Mouse (Mus musculus) embryonic facial prominence, embryonic 11.5 days (tissue): ENCODE data around the gene Trnt1. TPM values are rescaled to one million over a fixed set of nuclear protein-coding genes. Genes with fewer than 3 reads are reported as not detected.

Source experiments
- ATAC-seq: fragments of 200-750 bp; cut with Nextera tagmentation; replicated peaks from 2 replicates; pipeline ENCODE4 v1.8.0; 2017; ENCODE audit warnings: low read depth; ENCODE audit not compliant: insufficient number of reproducible peaks, low FRiP score, low TSS enrichment
- DNase-seq: peaks from one replicate; pipeline ENCODE4 v3.0.0-alpha.2; 2015; ENCODE audit warnings: low spot score
- H3K27ac ChIP-seq: fragments of 300-500 bp; sonication (generic); replicated peaks from 2 replicates; pipeline ENCODE4 v1.5.1; 2014; ENCODE audit warnings: mild to moderate bottlenecking, low read depth, low read length, control low read depth
- H3K27me3 ChIP-seq: fragments of 300-500 bp; sonication (generic); 2 replicates; pipeline ENCODE4 v1.6.1; 2014; ENCODE audit warnings: mild to moderate bottlenecking, low read length, moderate library complexity, mixed read lengths; ENCODE audit not compliant: control insufficient read depth, insufficient read depth
- H3K36me3 ChIP-seq: fragments of 300-500 bp; sonication (generic); replicated peaks from 2 replicates; pipeline ENCODE4 v1.6.1; 2014; ENCODE audit warnings: low read depth, mild to moderate bottlenecking, low read length, moderate library complexity, mixed read lengths; ENCODE audit not compliant: control insufficient read depth, insufficient read depth
- H3K4me1 ChIP-seq: fragments of 300-500 bp; sonication (generic); 2 replicates; pipeline ENCODE4 v1.6.1; 2014; ENCODE audit warnings: low read length, mixed read lengths; ENCODE audit not compliant: control insufficient read depth, insufficient read depth
- H3K4me2 ChIP-seq: fragments of 300-500 bp; sonication (generic); 2 replicates; pipeline ENCODE4 v1.6.1; 2014; ENCODE audit warnings: low read depth, mild to moderate bottlenecking, control low read depth, low read length, moderate library complexity
- H3K4me3 ChIP-seq: fragments of 300-500 bp; sonication (generic); 2 replicates; pipeline ENCODE4 v1.5.1; 2014; ENCODE audit warnings: low read depth, low read length, control low read depth
- H3K9ac ChIP-seq: fragments of 300-500 bp; sonication (generic); replicated peaks from 2 replicates; pipeline ENCODE4 v1.6.1; 2014; ENCODE audit warnings: mild to moderate bottlenecking, control low read depth, low read length
- H3K9me3 ChIP-seq: fragments of 300-500 bp; sonication (generic); replicated peaks from 2 replicates; pipeline ENCODE4 v1.6.1; 2016; ENCODE audit warnings: mild to moderate bottlenecking, low read length, inconsistent platforms, mixed read lengths; ENCODE audit not compliant: control insufficient read depth
- WGBS: fragments of 180-500 bp; shearing (Covaris S2); extraction: QIAGEN DNeasy Blood & Tissue Kit; methylation state at CpG from one replicate; pipeline ENCODE4 v1.1.7; 2014; 5-methylcytosine and 5-hydroxymethylcytosine counted together
- polyA plus RNA-seq: library from polyadenylated mRNA; unstranded; fragments of >200 nt; fragmentation: Nextera tagmentation; extraction: Ambion mirVana; gene quantifications from 2 replicates; pipeline ENCODE4 v1.2.1, GENCODE M21; 2014

Trnt1 gene
- polyA plus RNA-seq, 1 experiment from 2014 or later, result 91.4 TPM

- Histone ChIP-seq H3K4me2 (no peak overlapping the region), H3K9me3 (no peaks in the 10 kb centered on the region), H3K36me3 (no peaks in the 10 kb centered on the region), H3K27me3 (no peaks in the 10 kb centered on the region), H3K27ac (no peak overlapping the region), H3K4me3 (no peak overlapping the region), H3K4me1 (no peaks in the 10 kb centered on the region), H3K9ac (no peak overlapping the region)
- WGBS, result 68% methylated on average over 2 of the region's 2 CpGs
- ATAC-seq (no peak), DNase-seq (no peak)
Measured at GRCm38 (mm10) chr6:106809161-106809560, 40.2 kb downstream of the Trnt1 start.

DNA sequence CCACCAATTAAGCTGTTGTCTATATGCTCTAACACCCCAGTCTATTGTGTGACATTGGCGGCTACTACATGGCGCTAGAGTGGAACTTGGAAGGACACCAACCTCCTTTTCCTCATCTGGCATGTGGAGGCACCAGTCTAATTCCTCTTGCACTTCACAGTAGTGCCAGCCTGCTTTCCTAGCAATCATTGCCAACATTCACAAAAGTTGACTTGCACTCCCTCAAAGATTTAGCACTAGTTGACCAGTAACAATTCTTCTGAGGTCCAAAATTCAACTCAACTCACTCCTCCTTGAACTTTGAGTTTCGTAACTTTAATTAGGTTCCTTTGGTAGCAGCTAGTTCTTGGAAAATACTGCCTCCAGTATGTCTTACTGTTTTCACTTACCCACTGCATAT is 41.8 kb downstream of the Trnt1 start:
- H3K27ac ChIP-seq, result no peak overlapping the region
- 87% methylated on average over 3 of the region's 3 CpGs for WGBS
- H3K27me3 ChIP-seq, result no peaks in the 10 kb centered on the region
- H3K9ac ChIP-seq, result no peak overlapping the region
- ATAC-seq (no peak), DNase-seq (no peak)
- no peaks in the 10 kb centered on the region for H3K9me3 ChIP-seq
- H3K36me3 ChIP-seq, result no peaks in the 10 kb centered on the region
- no peak overlapping the region for H3K4me3 ChIP-seq
- no peak overlapping the region for H3K4me2 ChIP-seq
- H3K4me1 ChIP-seq, result no peaks in the 10 kb centered on the region

DNA sequence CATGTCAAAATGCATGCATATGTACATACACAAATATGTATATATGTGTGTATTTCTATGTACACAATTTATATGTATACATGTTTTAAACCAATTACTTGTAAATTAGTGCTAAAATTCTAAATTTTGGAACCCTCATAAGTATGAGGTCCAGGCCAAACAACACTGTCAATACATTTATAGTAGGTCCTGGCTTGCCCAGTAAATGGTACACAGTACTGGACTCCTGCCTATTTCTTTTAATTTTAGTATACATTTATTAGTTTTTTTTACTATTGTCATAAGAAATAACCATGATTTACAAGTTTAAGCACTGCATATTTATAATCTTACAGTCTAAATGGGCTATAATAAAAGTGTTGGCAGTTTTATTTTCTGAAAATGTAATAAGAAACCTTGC is 50.3 kb downstream of the Trnt1 start:
- no peaks in the 10 kb centered on the region for H3K27me3 ChIP-seq
- no peaks in the 10 kb centered on the region for H3K4me1 ChIP-seq
- ATAC-seq (no peak), DNase-seq (no peak)
- no peaks in the 10 kb centered on the region for H3K9me3 ChIP-seq
- no peaks in the 10 kb centered on the region for H3K36me3 ChIP-seq
- H3K27ac ChIP-seq, result no peak overlapping the region
- no peak overlapping the region for H3K9ac ChIP-seq
- H3K4me3 ChIP-seq, result no peak overlapping the region
- no peak overlapping the region for H3K4me2 ChIP-seq

DNA sequence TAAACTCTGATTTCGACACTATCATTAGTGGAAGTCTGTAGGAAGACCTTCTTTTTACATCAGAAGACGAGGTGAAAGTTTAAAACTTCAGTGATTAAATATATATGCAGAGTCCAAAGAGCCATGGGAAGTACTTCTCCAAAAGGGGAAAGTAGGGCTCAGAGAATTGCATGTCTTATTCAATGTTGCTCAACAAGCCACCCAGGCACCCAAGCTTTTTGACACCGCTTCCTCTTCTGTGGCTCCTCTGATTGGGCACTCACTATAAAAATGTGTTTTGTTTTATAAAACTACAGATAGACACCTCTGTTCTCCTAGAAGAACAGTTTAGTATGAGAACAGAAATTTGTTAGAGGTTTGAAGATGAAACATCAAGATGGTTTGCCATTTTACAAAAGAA is 51.0 kb downstream of the Trnt1 start:
- H3K27me3 ChIP-seq, result no peaks in the 10 kb centered on the region
- no peak overlapping the region for H3K4me3 ChIP-seq
- WGBS, result 74% methylated on average over 3 of the region's 3 CpGs
- DNase-seq (no peak), ATAC-seq (no peak)
- no peaks in the 10 kb centered on the region for H3K4me1 ChIP-seq
- H3K36me3 ChIP-seq, result no peaks in the 10 kb centered on the region
- no peak overlapping the region for H3K4me2 ChIP-seq
- no peaks in the 10 kb centered on the region for H3K9me3 ChIP-seq
- no peak overlapping the region for H3K27ac ChIP-seq
- H3K9ac ChIP-seq, result no peak overlapping the region

- Histone ChIP-seq H3K27ac (no peak overlapping the region), H3K9ac (no peak overlapping the region), H3K9me3 (no peaks in the 10 kb centered on the region), H3K4me2 (no peak overlapping the region), H3K36me3 (no peaks in the 10 kb centered on the region), H3K27me3 (no peaks in the 10 kb centered on the region), H3K4me3 (no peak overlapping the region), H3K4me1 (no peaks in the 10 kb centered on the region)
- ATAC-seq (no peak), DNase-seq (no peak)
Measured at GRCm38 (mm10) chr6:106820566-106820965, 51.6 kb downstream of the Trnt1 start.

DNA sequence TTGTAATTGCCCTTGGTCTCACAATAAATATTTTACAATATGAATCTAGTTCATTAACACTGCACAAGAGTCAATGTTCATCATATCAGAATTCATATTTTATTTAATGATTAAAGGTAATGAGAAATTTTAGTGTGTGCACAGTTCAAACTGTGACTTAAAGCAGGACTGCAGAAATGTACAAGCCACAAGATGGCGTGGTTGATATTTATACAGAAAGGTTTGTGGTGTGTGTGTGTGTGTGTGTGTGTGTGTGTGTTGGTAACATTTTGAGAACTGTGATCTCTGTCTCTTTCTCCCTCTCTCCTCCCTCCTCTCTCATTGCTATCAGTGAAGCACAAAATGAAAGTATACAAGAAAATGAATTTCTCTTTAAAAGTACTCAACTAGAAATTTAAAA is 53.4 kb downstream of the Trnt1 start:
- peak; percentile 43 for DNase-seq
- 43% methylated on average over 1 of the region's 1 CpGs for WGBS

More for the DNA sequence above, 53.4 kb downstream of the Trnt1 start:
- Histone ChIP-seq H3K4me3 (no peak overlapping the region), H3K9ac (no peak overlapping the region), H3K4me1 (no peaks in the 10 kb centered on the region), H3K4me2 (no peak overlapping the region), H3K27ac (no peak overlapping the region), H3K9me3 (no peaks in the 10 kb centered on the region), H3K27me3 (no peaks in the 10 kb centered on the region), H3K36me3 (no peaks in the 10 kb centered on the region)
- no peak for ATAC-seq

Other genes with a start within 250 kb of the Trnt1 start
- 0.13 TPM in 1 of 2 replicates, not detected in the other for gene Il5ra, start 20.1 kb upstream of the Trnt1 start, polyA plus RNA-seq
- gene Crbn, start 31.0 kb downstream of the Trnt1 start, polyA plus RNA-seq, result 55.6 and 57.3 TPM in 2 replicates